Comparison of ENCODE assay signal across 14 mouse cellular contexts in the genomic region with DNA sequence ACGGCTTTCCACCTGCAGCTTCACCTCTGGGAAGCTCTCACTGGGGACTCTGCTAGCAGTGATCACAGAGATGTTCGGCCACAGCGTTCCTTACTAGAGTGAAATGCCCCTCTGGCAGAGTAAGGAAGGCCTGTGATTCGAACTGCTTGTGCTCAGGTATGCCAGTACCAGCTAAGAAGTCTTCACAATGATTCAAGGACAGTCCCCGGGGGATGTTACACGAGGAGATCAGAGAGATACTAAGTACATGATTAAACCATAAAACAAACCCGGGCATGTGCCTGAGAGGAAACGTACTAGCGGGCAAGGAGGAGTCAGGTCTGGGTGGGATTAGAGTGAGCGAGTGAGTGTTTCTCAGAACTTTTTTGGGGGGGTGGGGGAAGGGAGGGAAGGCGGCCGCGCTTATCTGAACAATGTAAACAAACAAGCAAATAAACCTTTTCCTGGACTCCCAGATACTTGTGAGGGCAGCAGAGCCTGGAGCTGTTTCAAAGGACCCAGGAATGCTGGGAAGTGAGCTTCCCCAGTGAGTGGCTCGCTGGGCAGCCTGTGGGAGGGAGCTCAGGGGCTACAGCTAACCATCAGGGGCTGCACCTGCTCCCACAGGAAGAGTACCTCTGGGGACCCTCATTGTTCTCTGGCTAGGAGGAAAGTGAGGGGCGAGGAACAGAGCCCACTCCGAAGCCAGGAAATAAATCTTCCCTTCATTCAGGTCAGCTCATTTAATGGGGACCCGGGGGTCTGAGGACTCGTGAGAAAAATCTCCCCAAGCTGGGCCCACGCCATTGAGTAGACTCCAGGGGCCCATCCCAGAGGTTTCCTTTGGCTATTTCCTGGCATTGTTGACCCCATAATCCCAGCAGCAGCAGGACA. TPM values are rescaled to one million over a fixed set of nuclear protein-coding genes. Genes with fewer than 3 reads are reported as not detected.
DNase-seq lines count a peak whose midpoint lies in the region; ATAC-seq and TF ChIP-seq lines count a peak whose summit lies in the region.
"Had no signal": no experiment of that assay in that cellular context is flagged by ENCODE, and none has a peak within 500 bp of the region (broad histone marks: within the 10 kb centered on the region; RNA-seq: fewer than 3 reads in every experiment).

No protein-coding gene starts in this region.

- peaks cover 2% of the 10 kb centered on the region; the same call in 1 of the 2 replicates for H3K36me3 ChIP-seq in heart, embryonic 12.5 days
- H3K36me3 ChIP-seq in lung, embryonic 14.5 days (ENCODE audit: insufficient read depth): no peaks in the 10 kb centered on the region
- H3K36me3 ChIP-seq in heart, postnatal 0 days (replicated peaks; ENCODE audit: control insufficient read depth, insufficient read depth, low read length): no peaks in the 10 kb centered on the region
- H3K36me3 ChIP-seq: liver, embryonic 12.5 days; midbrain, embryonic 15.5 days had no signal

- H3K4me2 ChIP-seq in heart, embryonic 12.5 days: no peak overlapping the region
- H3K4me2 ChIP-seq in lung, embryonic 14.5 days: 0 out of 2 replicates have a peak overlapping the region, but pooled peaks have one; percentile 15
- H3K4me2 ChIP-seq in heart, postnatal 0 days (ENCODE audit: low read depth, low read length): no peak overlapping the region
- H3K4me2 ChIP-seq: liver, embryonic 12.5 days; midbrain, embryonic 15.5 days had no signal

- H3K9ac ChIP-seq in heart, embryonic 12.5 days: peak overlapping the region; percentile 7; the same call in 1 of the 2 replicates
- no peak overlapping the region; the same call in 1 of the 2 replicates for H3K9ac ChIP-seq in lung, embryonic 14.5 days
- no peak overlapping the region for H3K9ac ChIP-seq in heart, postnatal 0 days (replicated peaks; ENCODE audit: low read depth, low read length)
- H3K9ac ChIP-seq: liver, embryonic 12.5 days; midbrain, embryonic 15.5 days had no signal

- DNase-seq in heart, adult 9 months (ENCODE audit: low spot score in 2 of 2): no peak
- peak; percentile 42 for DNase-seq in lung, embryonic 14.5 days
- no peak for DNase-seq in lung, postnatal 14 days
- peak; percentile 56 for DNase-seq in MN1 (ENCODE audit: low spot score)
- DNase-seq in heart, postnatal 0 days (ENCODE audit: low spot score): no peak
- no peak for DNase-seq in cerebellum, adult 11-12 months
- DNase-seq in layer of hippocampus, postnatal 25 days (ENCODE audit: extremely low spot score in 1 of 2, low spot score in 1 of 2): no peak
- DNase-seq: cerebellum, adult 8-10 months; embryo, embryonic 11 days; lung, postnatal 4 days; thymus, postnatal 36 days had no signal

- no peaks in the 10 kb centered on the region for H3K9me3 ChIP-seq in heart, embryonic 12.5 days (replicated peaks)
- H3K9me3 ChIP-seq in lung, embryonic 14.5 days (ENCODE audit: low read depth, low read length): no peaks in the 10 kb centered on the region
- no peaks in the 10 kb centered on the region for H3K9me3 ChIP-seq in heart, postnatal 0 days (replicated peaks; ENCODE audit: control insufficient read depth, low read length)
- H3K9me3 ChIP-seq: liver, embryonic 12.5 days; midbrain, embryonic 15.5 days had no signal

- no peak for ATAC-seq in heart, embryonic 12.5 days (ENCODE audit: insufficient number of reproducible peaks, low FRiP score)
- ATAC-seq in lung, embryonic 14.5 days (ENCODE audit: insufficient read depth): no peak
- ATAC-seq in heart, postnatal 0 days (ENCODE audit: insufficient read depth, low read depth): no peak
- ATAC-seq: liver, embryonic 12.5 days; midbrain, embryonic 15.5 days had no signal

- no peak overlapping the region for H3K4me3 ChIP-seq in heart, embryonic 12.5 days
- no peak overlapping the region for H3K4me3 ChIP-seq in lung, embryonic 14.5 days (ENCODE audit: low read depth, low read length)
- H3K4me3 ChIP-seq in heart, postnatal 0 days (ENCODE audit: low read depth, low read length): no peak overlapping the region
- H3K4me3 ChIP-seq: liver, embryonic 12.5 days; midbrain, embryonic 15.5 days had no signal

- TF ChIP-seq EP300 in heart, postnatal 0 days (IDR thresholded peaks at IDR 0.05; ENCODE audit: low read depth): no peak

- 24% methylated on average over 19 of the region's 19 CpGs for WGBS in heart, embryonic 12.5 days
- 12% methylated on average over 19 of the region's 19 CpGs for WGBS in lung, embryonic 14.5 days
- 35% methylated on average over 19 of the region's 19 CpGs for WGBS in heart, postnatal 0 days

- no peaks in the 10 kb centered on the region for H3K27me3 ChIP-seq in heart, embryonic 12.5 days (replicated peaks)
- no peaks in the 10 kb centered on the region for H3K27me3 ChIP-seq in lung, embryonic 14.5 days (ENCODE audit: insufficient read depth, low read length)
- H3K27me3 ChIP-seq in heart, postnatal 0 days (ENCODE audit: control insufficient read depth, insufficient read depth, low read length): no peaks in the 10 kb centered on the region

- peaks cover 98% of the 10 kb centered on the region for H3K4me1 ChIP-seq in heart, embryonic 12.5 days (replicated peaks)
- peaks cover 26% of the 10 kb centered on the region for H3K4me1 ChIP-seq in lung, embryonic 14.5 days (ENCODE audit: insufficient read depth)
- peaks cover 43% of the 10 kb centered on the region for H3K4me1 ChIP-seq in heart, postnatal 0 days (ENCODE audit: control insufficient read depth, insufficient read depth)

- peak overlapping the region; percentile 29; the same call in 1 of the 2 replicates for H3K27ac ChIP-seq in heart, embryonic 12.5 days (ENCODE audit: poor library complexity, severe bottlenecking)
- H3K27ac ChIP-seq in lung, embryonic 14.5 days (ENCODE audit: low read depth): no peak overlapping the region
- H3K27ac ChIP-seq in heart, postnatal 0 days (ENCODE audit: low read depth): peak overlapping the region; percentile 58
- H3K27ac ChIP-seq: liver, embryonic 12.5 days; midbrain, embryonic 15.5 days had no signal

- TF ChIP-seq CTCF in lung, embryonic 14.5 days (IDR thresholded peaks at IDR 0.05; ENCODE audit: low read depth): no peak
- TF ChIP-seq CTCF in heart, postnatal 0 days (IDR thresholded peaks at IDR 0.05; ENCODE audit: low read depth): no peak

RNA-seq across cellular contexts. Expression of gene Unc5b, which starts 30.9 kb away (rescaled TPM):
- 18.4 and 18.7 TPM in 2 replicates for polyA plus RNA-seq in heart, embryonic 12.5 days (2016; fragmentation: Nextera tagmentation; extraction: Ambion mirVana)
- 6.6 TPM in 2 replicates for polyA plus RNA-seq in lung, embryonic 14.5 days (2014; fragmentation: Nextera tagmentation; extraction: Ambion mirVana)
- 50.5 and 63.2 TPM in 2 replicates for total RNA-seq in heart, postnatal 0 days (2014; rRNA removed; ENCODE audit: low replicate concordance)
- 4.9 and 5.0 TPM in 2 replicates for polyA plus RNA-seq in heart, postnatal 0 days (2015; fragmentation: Nextera tagmentation; extraction: Ambion mirVana)
- total RNA-seq in layer of hippocampus, postnatal 25 days (2021): 10 to 100 TPM; 15.9 to 16.4 TPM

RNA-seq across cellular contexts. Expression of gene Slc29a3, which starts 47.9 kb away (rescaled TPM):
- polyA plus RNA-seq in heart, embryonic 12.5 days (2016; fragmentation: Nextera tagmentation; extraction: Ambion mirVana): 5.6 and 6.8 TPM in 2 replicates
- 7.4 and 9.0 TPM in 2 replicates for polyA plus RNA-seq in lung, embryonic 14.5 days (2014; fragmentation: Nextera tagmentation; extraction: Ambion mirVana)
- total RNA-seq in heart, postnatal 0 days (2014; rRNA removed; ENCODE audit: low replicate concordance): 1.6 and 2.9 TPM in 2 replicates
- 3.7 and 4.4 TPM in 2 replicates for polyA plus RNA-seq in heart, postnatal 0 days (2015; fragmentation: Nextera tagmentation; extraction: Ambion mirVana)
- 10 to 100 TPM; 16.6 to 17.1 TPM for total RNA-seq in layer of hippocampus, postnatal 25 days (2021)

Comparison
In these comparisons a context has a peak if more than half of its experiments do, and no peak if none do; other contexts are left out.
1. DNase-seq: peak in lung, embryonic 14.5 days (single experiment) and MN1 (single experiment); none in heart, adult 9 months (0 of 2), lung, postnatal 14 days (single experiment), heart, postnatal 0 days (single experiment), cerebellum, adult 11-12 months (single experiment) and layer of hippocampus, postnatal 25 days (0 of 2).